Mouse (Mus musculus) c-Kit-negative CD71-positive TER-119-positive erythroid progenitor cells, embryonic 14.5 days (primary cell): Measurements from ENCODE around the gene Cntnap1.
"Not testable (repeated sequence)": the region's sequence is repeated elsewhere in the genome, so short reads cannot be mapped to it uniquely, and the experiment has no call there.

Source experiments
- DNase-seq: peaks from one replicate; pipeline ENCODE4 v3.0.0-alpha.2; 2013; ENCODE audit warnings: low read depth, low spot score

Gene Cntnap1

GRCm38 (mm10) chr11:101170354-101170810, at the start of gene Cntnap1:
TSS of gene Cntnap1 (plus strand) at chr11:101170523.
- no peak for DNase-seq

GRCm38 (mm10) chr11:101120545-101121188, 49.7 kb upstream of the Cntnap1 start:
- no peak for DNase-seq

GRCm38 (mm10) chr11:101124494-101124893, 45.8 kb upstream of the Cntnap1 start:
- not testable (repeated sequence) for DNase-seq

- DNase-seq: not testable (repeated sequence)
These were observed 45.3 kb upstream of the Cntnap1 start for GRCm38 (mm10) chr11:101125008-101125407.

- peak; percentile 5 for DNase-seq
These were observed 43.2 kb upstream of the Cntnap1 start for GRCm38 (mm10) chr11:101127075-101127474.

- DNase-seq: no peak
These were observed 41.2 kb upstream of the Cntnap1 start for GRCm38 (mm10) chr11:101128996-101129577.

GRCm38 (mm10) chr11:101130056-101130756, 40.1 kb upstream of the Cntnap1 start:
- no peak for DNase-seq

GRCm38 (mm10) chr11:101131187-101131586, 39.1 kb upstream of the Cntnap1 start:
- no peak for DNase-seq

- DNase-seq: peak; percentile 33
These were observed 38.6 kb upstream of the Cntnap1 start for GRCm38 (mm10) chr11:101131701-101132100.

GRCm38 (mm10) chr11:101133037-101133436, 37.3 kb upstream of the Cntnap1 start:
- DNase-seq: no peak

GRCm38 (mm10) chr11:101134217-101134865, 36.0 kb upstream of the Cntnap1 start:
- no peak for DNase-seq

- DNase-seq: no peak
These were observed 33.3 kb upstream of the Cntnap1 start for GRCm38 (mm10) chr11:101137000-101137399.

GRCm38 (mm10) chr11:101138536-101139181, 31.7 kb upstream of the Cntnap1 start:
- DNase-seq: no peak

GRCm38 (mm10) chr11:101140164-101140819, 30.0 kb upstream of the Cntnap1 start:
- DNase-seq: no peak

- DNase-seq: no peak
These were observed 29.2 kb upstream of the Cntnap1 start for GRCm38 (mm10) chr11:101141088-101141487.

GRCm38 (mm10) chr11:101142215-101142967, 27.9 kb upstream of the Cntnap1 start:
- DNase-seq: no peak

- no peak for DNase-seq
These were observed 26.7 kb upstream of the Cntnap1 start for GRCm38 (mm10) chr11:101143338-101144225.

GRCm38 (mm10) chr11:101146377-101146776, 23.9 kb upstream of the Cntnap1 start:
- DNase-seq: no peak

GRCm38 (mm10) chr11:101148751-101149150, 21.6 kb upstream of the Cntnap1 start:
- DNase-seq: no peak
